Mouse (Mus musculus): ENCODE measurements around the gene Nkd1. TPM values are rescaled to one million over a fixed set of nuclear protein-coding genes. Genes with fewer than 3 reads are reported as not detected.

Nkd1 gene
- polyA plus RNA-seq, 1 experiment from 2014 or later: 12.7 TPM

GRCm38 (mm10) chr8:88626433-88626832, 105.3 kb downstream of the Nkd1 start:
- H3K4me2 ChIP-seq: no peak overlapping the region
- no peak overlapping the region for H3K27ac ChIP-seq (ENCODE audit: low read depth, low read length)
- H3K9ac ChIP-seq (ENCODE audit: low read depth, low read length): no peak overlapping the region
- H3K27me3 ChIP-seq (replicated peaks; ENCODE audit: control insufficient read depth, insufficient read depth, low read length): peaks cover 41% of the 10 kb centered on the region
- no peaks in the 10 kb centered on the region for H3K9me3 ChIP-seq (ENCODE audit: control insufficient read depth, low read length)
- H3K4me3 ChIP-seq (ENCODE audit: low read depth, low read length): no peak overlapping the region
- DNase-seq (ENCODE audit: low spot score) (no peak), ATAC-seq (replicated peaks; ENCODE audit: low FRiP score) (no peak)
- no peaks in the 10 kb centered on the region for H3K36me3 ChIP-seq (ENCODE audit: control insufficient read depth, insufficient read depth, low read length)
- WGBS: 32% methylated on average over 3 of the region's 3 CpGs
- peaks cover 5% of the 10 kb centered on the region; the same call in 1 of the 2 replicates for H3K4me1 ChIP-seq (replicated peaks; ENCODE audit: control insufficient read depth, insufficient read depth, low read length)

DNA sequence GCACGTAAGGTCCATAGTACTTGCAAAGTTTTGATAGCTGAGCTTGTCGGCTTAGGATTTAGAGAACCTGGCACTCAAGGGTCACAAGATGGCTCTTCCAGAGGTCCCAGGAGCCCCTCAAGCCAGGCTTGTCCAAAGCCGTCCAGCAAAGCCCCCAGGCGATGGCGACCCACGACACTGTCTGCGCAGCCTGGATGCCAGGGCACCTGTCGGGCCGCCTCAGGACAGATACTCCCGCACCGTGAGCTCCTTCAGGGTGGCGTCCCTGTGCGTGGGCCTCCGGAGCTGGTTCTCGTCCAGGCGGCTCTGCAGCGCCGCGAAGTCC, 105.7 kb downstream of the Nkd1 start:
- H3K27ac ChIP-seq (ENCODE audit: low read depth, low read length): no peak overlapping the region
- H3K4me3 ChIP-seq (ENCODE audit: low read depth, low read length): peak overlapping the region; percentile 51
- no peak for ATAC-seq (replicated peaks; ENCODE audit: low FRiP score)
- DNase-seq (ENCODE audit: low spot score): no peak
- 14% methylated on average over 19 of the region's 19 CpGs for WGBS
- H3K27me3 ChIP-seq (replicated peaks; ENCODE audit: control insufficient read depth, insufficient read depth, low read length): peaks cover 41% of the 10 kb centered on the region
- H3K4me1 ChIP-seq (replicated peaks; ENCODE audit: control insufficient read depth, insufficient read depth, low read length): peaks cover 5% of the 10 kb centered on the region; the same call in 1 of the 2 replicates
- H3K9ac ChIP-seq (ENCODE audit: low read depth, low read length): no peak overlapping the region
- no peaks in the 10 kb centered on the region for H3K36me3 ChIP-seq (ENCODE audit: control insufficient read depth, insufficient read depth, low read length)
- no peaks in the 10 kb centered on the region for H3K9me3 ChIP-seq (ENCODE audit: control insufficient read depth, low read length)
- peak overlapping the region; percentile 83 for H3K4me2 ChIP-seq

DNA sequence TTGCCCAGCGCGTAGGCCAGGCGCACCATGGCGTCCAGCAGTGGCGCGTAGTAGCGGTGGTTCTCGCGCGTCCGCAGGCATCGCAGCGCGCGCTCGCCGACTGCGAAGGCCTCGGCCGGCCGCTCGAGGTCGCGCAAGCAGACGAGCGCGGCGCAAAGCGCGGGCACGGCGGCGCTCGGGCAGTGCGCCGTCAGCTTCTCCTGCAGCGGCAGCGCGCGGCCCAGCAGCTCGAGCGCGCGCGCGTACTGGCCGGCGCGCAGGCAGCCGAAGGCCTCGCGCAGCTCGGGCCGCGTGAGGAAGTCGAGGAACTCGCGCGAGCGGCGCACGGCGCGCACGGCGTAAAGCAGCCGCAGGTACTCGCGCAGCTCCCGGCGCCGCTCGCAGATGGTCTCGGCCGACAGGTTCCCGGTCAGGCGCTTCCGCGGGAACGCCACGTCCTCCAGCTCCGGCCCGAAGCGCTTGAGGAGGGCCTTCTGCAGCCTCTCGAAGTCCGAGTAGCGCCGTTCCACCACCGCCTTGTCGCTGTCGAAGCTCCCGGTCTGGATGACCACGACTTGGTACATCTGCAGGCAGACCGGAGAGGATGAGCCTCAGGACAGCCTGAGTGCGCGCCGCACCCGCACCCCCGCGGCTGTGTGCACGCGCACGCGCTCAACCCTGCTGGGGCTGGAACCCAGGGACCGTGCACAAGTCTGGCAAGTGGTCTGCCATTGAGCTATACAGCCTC, 106.3 kb downstream of the Nkd1 start:
- Histone ChIP-seq H3K4me2 (peak overlapping the region; percentile 83), H3K27me3 (replicated peaks; ENCODE audit: control insufficient read depth, insufficient read depth, low read length) (peaks cover 41% of the 10 kb centered on the region), H3K36me3 (ENCODE audit: control insufficient read depth, insufficient read depth, low read length) (no peaks in the 10 kb centered on the region), H3K9me3 (ENCODE audit: control insufficient read depth, low read length) (no peaks in the 10 kb centered on the region), H3K9ac (ENCODE audit: low read depth, low read length) (peak overlapping the region; percentile 56), H3K4me3 (ENCODE audit: low read depth, low read length) (peak overlapping the region; percentile 51), H3K4me1 (replicated peaks; ENCODE audit: control insufficient read depth, insufficient read depth, low read length) (peaks cover 5% of the 10 kb centered on the region; the same call in 1 of the 2 replicates), H3K27ac (ENCODE audit: low read depth, low read length) (no peak overlapping the region)
- ATAC-seq (replicated peaks; ENCODE audit: low FRiP score): peak; percentile 48
- under 1% methylated on average over 105 of the region's 105 CpGs for WGBS
- DNase-seq (ENCODE audit: low spot score): peak; percentile 55

DNA sequence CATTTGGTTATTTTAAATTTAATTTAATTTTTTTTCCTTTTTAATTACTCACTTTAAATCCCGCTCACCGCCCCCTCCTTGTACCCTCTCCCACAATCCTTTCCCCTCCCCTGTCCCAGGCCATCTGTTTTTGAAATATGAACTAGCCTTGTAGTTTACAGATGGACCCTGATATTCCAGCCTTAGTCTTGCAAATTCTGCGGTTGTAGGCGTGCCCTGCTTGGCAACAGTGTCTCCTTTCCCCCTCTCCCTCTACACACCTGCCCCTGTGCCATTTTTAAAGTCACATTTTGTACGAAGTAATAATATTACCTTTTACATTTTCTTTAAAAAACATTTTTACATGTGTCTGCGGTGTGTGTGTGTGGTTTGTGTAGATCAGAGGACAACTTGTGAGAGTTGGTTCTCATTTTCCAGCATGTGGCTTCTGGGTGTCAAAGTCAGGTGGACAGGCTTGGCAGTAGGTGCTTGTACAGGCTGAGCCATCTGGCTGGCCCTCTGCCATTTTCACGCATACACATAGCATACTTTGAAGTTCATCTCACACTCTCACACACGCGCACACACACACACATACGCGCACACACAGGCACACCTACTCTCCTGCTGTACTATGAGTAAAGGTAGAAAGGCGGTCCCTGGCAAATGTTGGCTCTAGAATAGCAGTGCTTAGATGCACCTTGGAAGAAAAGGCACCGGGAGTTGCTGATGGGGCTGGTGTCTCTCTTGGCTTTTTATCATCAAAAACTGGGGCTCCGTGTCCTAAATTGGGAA, 107.0 kb downstream of the Nkd1 start:
- peaks cover 5% of the 10 kb centered on the region; the same call in 1 of the 2 replicates for H3K4me1 ChIP-seq (replicated peaks; ENCODE audit: control insufficient read depth, insufficient read depth, low read length)
- no peak for DNase-seq (ENCODE audit: low spot score)
- peaks cover 41% of the 10 kb centered on the region for H3K27me3 ChIP-seq (replicated peaks; ENCODE audit: control insufficient read depth, insufficient read depth, low read length)
- H3K4me2 ChIP-seq: peak overlapping the region; percentile 83
- no peak for ATAC-seq (replicated peaks; ENCODE audit: low FRiP score)
- no peak overlapping the region for H3K27ac ChIP-seq (ENCODE audit: low read depth, low read length)
- peak overlapping the region; percentile 51; the same call in 1 of the 2 replicates for H3K4me3 ChIP-seq (ENCODE audit: low read depth, low read length)
- no peaks in the 10 kb centered on the region for H3K9me3 ChIP-seq (ENCODE audit: control insufficient read depth, low read length)
- no peaks in the 10 kb centered on the region for H3K36me3 ChIP-seq (ENCODE audit: control insufficient read depth, insufficient read depth, low read length)
- 65% methylated on average over 14 of the region's 14 CpGs for WGBS
- no peak overlapping the region; the same call in 1 of the 2 replicates for H3K9ac ChIP-seq (ENCODE audit: low read depth, low read length)

- no peaks in the 10 kb centered on the region for H3K36me3 ChIP-seq (ENCODE audit: control insufficient read depth, insufficient read depth, low read length)
- peaks cover 5% of the 10 kb centered on the region; the same call in 1 of the 2 replicates for H3K4me1 ChIP-seq (replicated peaks; ENCODE audit: control insufficient read depth, insufficient read depth, low read length)
- H3K9me3 ChIP-seq (ENCODE audit: control insufficient read depth, low read length): no peaks in the 10 kb centered on the region
- no peak for DNase-seq (ENCODE audit: low spot score)
- H3K27ac ChIP-seq (ENCODE audit: low read depth, low read length): no peak overlapping the region
- H3K9ac ChIP-seq (ENCODE audit: low read depth, low read length): no peak overlapping the region
- H3K4me3 ChIP-seq (ENCODE audit: low read depth, low read length): no peak overlapping the region
- H3K27me3 ChIP-seq (replicated peaks; ENCODE audit: control insufficient read depth, insufficient read depth, low read length): peaks cover 40% of the 10 kb centered on the region
- no peak overlapping the region for H3K4me2 ChIP-seq
- 59% methylated on average over 4 of the region's 4 CpGs for WGBS
- ATAC-seq (replicated peaks; ENCODE audit: low FRiP score): no peak
Observed at GRCm38 (mm10) chr8:88630225-88630624, 109.1 kb downstream of the Nkd1 start.

GRCm38 (mm10) chr8:88631081-88631480, 109.9 kb downstream of the Nkd1 start:
- H3K27me3 ChIP-seq (replicated peaks; ENCODE audit: control insufficient read depth, insufficient read depth, low read length): peaks cover 32% of the 10 kb centered on the region
- no peak overlapping the region for H3K4me3 ChIP-seq (ENCODE audit: low read depth, low read length)
- DNase-seq (ENCODE audit: low spot score) (no peak), ATAC-seq (replicated peaks; ENCODE audit: low FRiP score) (no peak)
- H3K9me3 ChIP-seq (ENCODE audit: control insufficient read depth, low read length): no peaks in the 10 kb centered on the region
- no peak overlapping the region for H3K4me2 ChIP-seq
- no peaks in the 10 kb centered on the region for H3K36me3 ChIP-seq (ENCODE audit: control insufficient read depth, insufficient read depth, low read length)
- H3K4me1 ChIP-seq (replicated peaks; ENCODE audit: control insufficient read depth, insufficient read depth, low read length): peaks cover 5% of the 10 kb centered on the region; the same call in 1 of the 2 replicates
- no peak overlapping the region for H3K9ac ChIP-seq (ENCODE audit: low read depth, low read length)
- H3K27ac ChIP-seq (ENCODE audit: low read depth, low read length): no peak overlapping the region

GRCm38 (mm10) chr8:88633343-88633765, 112.2 kb downstream of the Nkd1 start:
- WGBS: 62% methylated on average over 7 of the region's 7 CpGs
- H3K4me1 ChIP-seq (replicated peaks; ENCODE audit: control insufficient read depth, insufficient read depth, low read length): no peaks in the 10 kb centered on the region
- H3K27ac ChIP-seq (ENCODE audit: low read depth, low read length): no peak overlapping the region
- no peak overlapping the region for H3K4me3 ChIP-seq (ENCODE audit: low read depth, low read length)
- peaks cover 10% of the 10 kb centered on the region for H3K27me3 ChIP-seq (replicated peaks; ENCODE audit: control insufficient read depth, insufficient read depth, low read length)
- no peaks in the 10 kb centered on the region for H3K9me3 ChIP-seq (ENCODE audit: control insufficient read depth, low read length)
- no peaks in the 10 kb centered on the region for H3K36me3 ChIP-seq (ENCODE audit: control insufficient read depth, insufficient read depth, low read length)
- H3K4me2 ChIP-seq: no peak overlapping the region
- H3K9ac ChIP-seq (ENCODE audit: low read depth, low read length): no peak overlapping the region
- DNase-seq (ENCODE audit: low spot score) (no peak), ATAC-seq (replicated peaks; ENCODE audit: low FRiP score) (no peak)

GRCm38 (mm10) chr8:88635474-88636397, 114.6 kb downstream of the Nkd1 start, which contains the start of gene Snx20:
Gene Snx20, minus strand, starts transcription at chr8:88636128.
- ATAC-seq (replicated peaks; ENCODE audit: low FRiP score) (0 out of 2 replicates have a peak, but pooled peaks have one; percentile 53), DNase-seq (ENCODE audit: low spot score) (no peak)
- Histone ChIP-seq H3K27ac (ENCODE audit: low read depth, low read length) (no peak within 1 kb of the TSS), H3K4me1 (replicated peaks; ENCODE audit: control insufficient read depth, insufficient read depth, low read length) (no peaks in the 10 kb centered on the region), H3K4me2 (peak within 1 kb of the TSS; percentile 28), H3K9me3 (ENCODE audit: control insufficient read depth, low read length) (no peaks in the 10 kb centered on the region), H3K9ac (ENCODE audit: low read depth, low read length) (no peak within 1 kb of the TSS), H3K27me3 (replicated peaks; ENCODE audit: control insufficient read depth, insufficient read depth, low read length) (no peaks in the 10 kb centered on the region), H3K4me3 (ENCODE audit: low read depth, low read length) (peak within 1 kb of the TSS; percentile 30), H3K36me3 (ENCODE audit: control insufficient read depth, insufficient read depth, low read length) (no peaks in the 10 kb centered on the region)
- WGBS: 69% methylated on average over 14 of the region's 14 CpGs

Data from liver, embryonic 11.5 days (tissue).